Mouse (Mus musculus) liver (tissue): ENCODE data around the gene Abt1.

Experiments
- DNase-seq: peaks from one replicate; pipeline ENCODE4 v3.0.0-alpha.2; 2020; ENCODE audit warnings: mixed read lengths

Gene Abt1

GRCm38 (mm10) chr13:23437908-23438307 is 14.2 kb upstream of the Abt1 start:
- peak; percentile 91 for DNase-seq

- peak; percentile 80 for DNase-seq
Measured at GRCm38 (mm10) chr13:23436861-23437822, 13.5 kb upstream of the Abt1 start.

GRCm38 (mm10) chr13:23436231-23436661 is 12.6 kb upstream of the Abt1 start:
- DNase-seq = peak; percentile 63

GRCm38 (mm10) chr13:23435676-23436075 is 12.0 kb upstream of the Abt1 start:
- DNase-seq = peak; percentile 58

- no peak for DNase-seq
Measured at GRCm38 (mm10) chr13:23435241-23435640, 11.6 kb upstream of the Abt1 start.

GRCm38 (mm10) chr13:23434426-23434825 is 10.8 kb upstream of the Abt1 start:
- peak; percentile 45 for DNase-seq

GRCm38 (mm10) chr13:23433801-23434200 is 10.1 kb upstream of the Abt1 start:
- no peak for DNase-seq

- DNase-seq = no peak
Measured at GRCm38 (mm10) chr13:23433206-23433605, 9.5 kb upstream of the Abt1 start.

- peak; percentile 96 for DNase-seq
Measured at GRCm38 (mm10) chr13:23432562-23433201, 9.0 kb upstream of the Abt1 start.

GRCm38 (mm10) chr13:23431351-23431771 is 7.7 kb upstream of the Abt1 start:
- peak; percentile 85 for DNase-seq

GRCm38 (mm10) chr13:23430734-23431133 is 7.1 kb upstream of the Abt1 start:
- peak; percentile 80 for DNase-seq

GRCm38 (mm10) chr13:23429771-23430380 is 6.2 kb upstream of the Abt1 start:
- DNase-seq = no peak

- peak; percentile 53 for DNase-seq
Measured at GRCm38 (mm10) chr13:23428166-23428993, 4.7 kb upstream of the Abt1 start.

- no peak for DNase-seq
Measured at GRCm38 (mm10) chr13:23427401-23427910, 3.8 kb upstream of the Abt1 start.

GRCm38 (mm10) chr13:23426922-23427321 is 3.3 kb upstream of the Abt1 start:
- DNase-seq = peak; percentile 84

GRCm38 (mm10) chr13:23426335-23426734 is 2.7 kb upstream of the Abt1 start:
- DNase-seq = peak; percentile 82

- peak; percentile 87 for DNase-seq
Measured at GRCm38 (mm10) chr13:23425505-23425904, 1.8 kb upstream of the Abt1 start.

- peak; percentile 93 for DNase-seq
Measured at GRCm38 (mm10) chr13:23424494-23425325, 1.0 kb upstream of the Abt1 start.

GRCm38 (mm10) chr13:23424052-23424380 is 350 bp upstream of the Abt1 start:
- DNase-seq = no peak

- DNase-seq = no peak
Measured at GRCm38 (mm10) chr13:23422351-23422750, 1.3 kb downstream of the Abt1 start.
